Comparison of ENCODE assay signal across 12 mouse cellular contexts in genomic region chr16:4414881-4415585, GRCm38 (mm10). TPM values are rescaled to one million over a fixed set of nuclear protein-coding genes. Genes with fewer than 3 reads are reported as not detected.
DNase-seq lines count a peak whose midpoint lies in the region; ATAC-seq and TF ChIP-seq lines count a peak whose summit lies in the region.
"Had no signal": no experiment of that assay in that cellular context is flagged by ENCODE, and none has a peak within 500 bp of the region (broad histone marks: within the 10 kb centered on the region; RNA-seq: fewer than 3 reads in every experiment).

No protein-coding gene starts in this region.

- peak overlapping the region; percentile 21; the same call in 1 of the 2 replicates for H3K4me2 ChIP-seq in forebrain, embryonic 13.5 days
- no peak overlapping the region for H3K4me2 ChIP-seq in forebrain, embryonic 11.5 days (ENCODE audit: low read depth, low read length, severe bottlenecking)
- peak overlapping the region; percentile 95 for H3K4me2 ChIP-seq in hindbrain, embryonic 15.5 days
- peak overlapping the region; percentile 16; the same call in 1 of the 2 replicates for H3K4me2 ChIP-seq in midbrain, embryonic 12.5 days (replicated peaks)
- no peak overlapping the region for H3K4me2 ChIP-seq in stomach, postnatal 0 days (replicated peaks; ENCODE audit: low read depth)

- DNase-seq in forebrain, embryonic 11.5 days (ENCODE audit: low spot score), result no peak
- peak; percentile 38 for DNase-seq in MEL (ENCODE audit: low read depth, low spot score)
- no peak for DNase-seq in lung, postnatal 25 days (ENCODE audit: low spot score)
- DNase-seq in stomach, postnatal 0 days (ENCODE audit: low spot score), result no peak
- DNase-seq in spleen, postnatal 10 days (ENCODE audit: low spot score in 2 of 2), result no peak
- DNase-seq: adrenal gland, postnatal 14 days; cerebellum, postnatal 10 days; kidney, postnatal 10 days; lung, postnatal 4 days had no signal

- H3K79me2 ChIP-seq in MEL (ENCODE audit: control insufficient read depth, insufficient read depth, low read length, poor library complexity), result peaks cover 40% of the 10 kb centered on the region

- no peak overlapping the region for H3K9ac ChIP-seq in forebrain, embryonic 13.5 days
- no peak overlapping the region for H3K9ac ChIP-seq in forebrain, embryonic 11.5 days (ENCODE audit: low read length)
- peak overlapping the region; percentile 62 for H3K9ac ChIP-seq in MEL (ENCODE audit: control insufficient read depth, low read depth, low read length, poor library complexity, severe bottlenecking)
- H3K9ac ChIP-seq in hindbrain, embryonic 15.5 days, result no peak overlapping the region
- H3K9ac ChIP-seq in midbrain, embryonic 12.5 days (replicated peaks), result no peak overlapping the region
- H3K9ac ChIP-seq in stomach, postnatal 0 days (ENCODE audit: low read length), result no peak overlapping the region

- H3K4me1 ChIP-seq in forebrain, embryonic 13.5 days, result peaks cover 40% of the 10 kb centered on the region
- peaks cover 11% of the 10 kb centered on the region; the same call in 1 of the 2 replicates for H3K4me1 ChIP-seq in forebrain, embryonic 11.5 days (replicated peaks; ENCODE audit: control insufficient read depth, insufficient read depth, low read length)
- H3K4me1 ChIP-seq in MEL (ENCODE audit: control insufficient read depth in 1 of 2, insufficient read depth in 2 of 2, low read length in 2 of 2), result peaks cover 26 to 43% of the 10 kb centered on the region in 2 experiments
- peaks cover 61% of the 10 kb centered on the region for H3K4me1 ChIP-seq in hindbrain, embryonic 15.5 days (replicated peaks)
- H3K4me1 ChIP-seq in midbrain, embryonic 12.5 days, result peaks cover 28% of the 10 kb centered on the region
- H3K4me1 ChIP-seq in stomach, postnatal 0 days (replicated peaks; ENCODE audit: control insufficient read depth, insufficient read depth), result peaks cover 5% of the 10 kb centered on the region

- no peak overlapping the region for H3K4me3 ChIP-seq in forebrain, embryonic 13.5 days
- H3K4me3 ChIP-seq in forebrain, embryonic 11.5 days (ENCODE audit: low read depth, low read length), result no peak overlapping the region
- H3K4me3 ChIP-seq in MEL (ENCODE audit: control insufficient read depth in 1 of 2, insufficient read depth in 1 of 2, low read depth in 2 of 2, low read length in 2 of 2), result peak overlapping the region; percentile 32 to 63
- H3K4me3 ChIP-seq in hindbrain, embryonic 15.5 days, result peak overlapping the region; percentile 17
- no peak overlapping the region for H3K4me3 ChIP-seq in midbrain, embryonic 12.5 days
- H3K4me3 ChIP-seq in stomach, postnatal 0 days (ENCODE audit: low read depth, low read length), result no peak overlapping the region

- ATAC-seq in forebrain, embryonic 13.5 days, result no peak
- ATAC-seq in forebrain, embryonic 11.5 days (replicated peaks; ENCODE audit: low FRiP score), result no peak
- ATAC-seq in hindbrain, embryonic 15.5 days (ENCODE audit: low FRiP score, low read depth), result no peak
- ATAC-seq in midbrain, embryonic 12.5 days (ENCODE audit: low FRiP score, low read depth), result no peak
- no peak for ATAC-seq in stomach, postnatal 0 days (ENCODE audit: low FRiP score, low TSS enrichment)

- no peak overlapping the region for H3K27ac ChIP-seq in forebrain, embryonic 13.5 days
- no peak overlapping the region for H3K27ac ChIP-seq in forebrain, embryonic 11.5 days (ENCODE audit: low read depth, low read length)
- peak overlapping the region; percentile 96 for H3K27ac ChIP-seq in MEL (ENCODE audit: control insufficient read depth, low read depth, low read length)
- H3K27ac ChIP-seq in hindbrain, embryonic 15.5 days (replicated peaks), result no peak overlapping the region
- no peak overlapping the region for H3K27ac ChIP-seq in midbrain, embryonic 12.5 days (replicated peaks)
- H3K27ac ChIP-seq in stomach, postnatal 0 days (replicated peaks), result no peak overlapping the region

- no peak for TF ChIP-seq POLR2A in MEL (IDR thresholded peaks at IDR 0.05; ENCODE audit: control insufficient read depth in 1 of 2, insufficient read depth in 1 of 2, low read depth in 1 of 2, low read length in 2 of 2, poor library complexity in 1 of 2)

- 73% methylated on average over 8 of the region's 8 CpGs for WGBS in forebrain, embryonic 13.5 days
- 79% methylated on average over 8 of the region's 8 CpGs for WGBS in forebrain, embryonic 11.5 days
- 78% methylated on average over 8 of the region's 8 CpGs for WGBS in hindbrain, embryonic 15.5 days
- WGBS in midbrain, embryonic 12.5 days, result 85% methylated on average over 8 of the region's 8 CpGs
- WGBS in stomach, postnatal 0 days, result 80% methylated on average over 8 of the region's 8 CpGs

- H3K36me3 ChIP-seq in forebrain, embryonic 13.5 days (ENCODE audit: poor library complexity, severe bottlenecking), result no peaks in the 10 kb centered on the region
- no peaks in the 10 kb centered on the region for H3K36me3 ChIP-seq in forebrain, embryonic 11.5 days (ENCODE audit: control insufficient read depth, insufficient read depth, low read length)
- H3K36me3 ChIP-seq in MEL (ENCODE audit: control insufficient read depth in 1 of 2, insufficient read depth in 2 of 2, low read length in 2 of 2), result peaks cover 4 to 39% of the 10 kb centered on the region in 2 experiments; a peak in 3 of 4 replicates
- H3K36me3 ChIP-seq in hindbrain, embryonic 15.5 days, result no peaks in the 10 kb centered on the region
- H3K36me3 ChIP-seq in midbrain, embryonic 12.5 days, result no peaks in the 10 kb centered on the region
- no peaks in the 10 kb centered on the region for H3K36me3 ChIP-seq in stomach, postnatal 0 days (ENCODE audit: control insufficient read depth, insufficient read depth, low read length)

- no peaks in the 10 kb centered on the region for H3K9me3 ChIP-seq in forebrain, embryonic 13.5 days (replicated peaks)
- H3K9me3 ChIP-seq in forebrain, embryonic 11.5 days (ENCODE audit: control insufficient read depth, low read length), result no peaks in the 10 kb centered on the region
- no peaks in the 10 kb centered on the region for H3K9me3 ChIP-seq in MEL (replicated peaks; ENCODE audit: insufficient read depth, low read length)
- H3K9me3 ChIP-seq in hindbrain, embryonic 15.5 days, result no peaks in the 10 kb centered on the region
- H3K9me3 ChIP-seq in midbrain, embryonic 12.5 days, result no peaks in the 10 kb centered on the region
- no peaks in the 10 kb centered on the region for H3K9me3 ChIP-seq in stomach, postnatal 0 days (ENCODE audit: control insufficient read depth, low read length)

- H3K27me3 ChIP-seq in forebrain, embryonic 13.5 days, result peaks cover 20% of the 10 kb centered on the region
- peaks cover 13% of the 10 kb centered on the region for H3K27me3 ChIP-seq in forebrain, embryonic 11.5 days (ENCODE audit: control insufficient read depth, insufficient read depth, low read length)
- H3K27me3 ChIP-seq in MEL (ENCODE audit: control insufficient read depth in 1 of 2, insufficient read depth in 2 of 2, low read length in 2 of 2), result no peaks in the 10 kb centered on the region
- no peaks in the 10 kb centered on the region for H3K27me3 ChIP-seq in hindbrain, embryonic 15.5 days
- peaks cover 22% of the 10 kb centered on the region for H3K27me3 ChIP-seq in midbrain, embryonic 12.5 days
- no peaks in the 10 kb centered on the region for H3K27me3 ChIP-seq in stomach, postnatal 0 days (ENCODE audit: control insufficient read depth, insufficient read depth, low read length)

- TF ChIP-seq RAD21 in MEL (IDR thresholded peaks at IDR 0.05; ENCODE audit: low read depth, low read length), result no peak

- TF ChIP-seq EP300 in MEL (IDR thresholded peaks at IDR 0.05; ENCODE audit: low read depth in 1 of 2, low read length in 2 of 2), result no peak
- TF ChIP-seq EP300 in stomach, postnatal 0 days (optimal IDR thresholded peaks at IDR 0.05), result no peak

- no peak for TF ChIP-seq CTCF in MEL (IDR thresholded peaks at IDR 0.05 in 2 of 3, conservative IDR thresholded peaks at IDR 0.05 in 1 of 3; ENCODE audit: control insufficient read depth in 1 of 3, insufficient read depth in 1 of 3, low read depth in 2 of 3, low read length in 3 of 3, poor library complexity in 1 of 3, severe bottlenecking in 1 of 3)
- TF ChIP-seq CTCF in stomach, postnatal 0 days (IDR thresholded peaks at IDR 0.05; ENCODE audit: low read depth), result no peak

TF ChIP-seq in MEL, 35 proteins besides CTCF, POLR2A, EP300 and RAD21 (continues in another document):
- TF ChIP-seq USF1 (IDR thresholded peaks at IDR 0.05; ENCODE audit: low read depth, low read length) (0 out of 2 replicates have a peak, but pooled peaks have one; percentile 21), MYC (IDR thresholded peaks at IDR 0.05; ENCODE audit: low read depth, low read length) (no peak), USF2 (IDR thresholded peaks at IDR 0.05; ENCODE audit: borderline replicate concordance in 1 of 2, insufficient read depth in 1 of 2, low read depth in 1 of 2, low read length in 2 of 2) (no peak), CHD2 (IDR thresholded peaks at IDR 0.05; ENCODE audit: low read length) (no peak), POLR2AphosphoS5 (IDR thresholded peaks at IDR 0.05; ENCODE audit: borderline replicate concordance, low read depth, low read length) (no peak), HCFC1 (IDR thresholded peaks at IDR 0.05; ENCODE audit: low read depth, low read length) (no peak), CHD1 (IDR thresholded peaks at IDR 0.05; ENCODE audit: low read depth, low read length) (peak; percentile 65; the same call in 1 of the 2 replicates), TAL1 (IDR thresholded peaks at IDR 0.05; ENCODE audit: low read length) (no peak), SMC3 (IDR thresholded peaks at IDR 0.05; ENCODE audit: low read depth, low read length) (peak; percentile 3; the same call in 1 of the 2 replicates), ETS1 (IDR thresholded peaks at IDR 0.05; ENCODE audit: low read depth, low read length) (no peak), NRF1 (IDR thresholded peaks at IDR 0.05; ENCODE audit: insufficient read depth, low read depth, low read length, poor library complexity, severe bottlenecking) (no peak), JUND (IDR thresholded peaks at IDR 0.05; ENCODE audit: low read depth, low read length) (no peak), ZKSCAN1 (IDR thresholded peaks at IDR 0.05; ENCODE audit: low read depth, low read length) (no peak), RCOR1 (IDR thresholded peaks at IDR 0.05; ENCODE audit: low read depth, low read length) (no peak), MXI1 (IDR thresholded peaks at IDR 0.05; ENCODE audit: low read depth, low read length) (peak; percentile 50; the same call in 1 of the 2 replicates)

RNA-seq across cellular contexts. Expression of gene Adcy9, which starts 5.3 kb away (rescaled TPM):
- 1.0 and 1.3 TPM in 2 replicates for polyA plus RNA-seq in forebrain, embryonic 13.5 days (2015; fragmentation: Nextera tagmentation; extraction: Ambion mirVana)
- polyA plus RNA-seq in forebrain, embryonic 11.5 days (2014; fragmentation: Nextera tagmentation; extraction: Ambion mirVana), result 0.84 and 0.96 TPM in 2 replicates
- total RNA-seq in MEL (2012; rRNA removed), result 3.0 and 4.3 TPM in 2 replicates
- polyA plus RNA-seq in MEL (2012; ENCODE audit: insufficient read depth in 1 of 2, insufficient read length in 2 of 2, low read depth in 1 of 2, low replicate concordance in 2 of 2, missing spikeins in 1 of 2), result 1 to 10 TPM in 1 of 2 experiments, not detected in 1; 3.0 TPM
- 4.4 and 4.9 TPM in 2 replicates for polyA plus RNA-seq in hindbrain, embryonic 15.5 days (2015; fragmentation: Nextera tagmentation; extraction: Ambion mirVana)
- 2.2 and 2.7 TPM in 2 replicates for polyA plus RNA-seq in midbrain, embryonic 12.5 days (2016; fragmentation: Nextera tagmentation; extraction: Ambion mirVana)
- 1.2 and 1.3 TPM in 2 replicates for polyA plus RNA-seq in stomach, postnatal 0 days (2015; fragmentation: Nextera tagmentation; extraction: Ambion mirVana)

Comparison
In these comparisons a context has a peak if more than half of its experiments do, and no peak if none do; other contexts are left out.
1. H3K4me2 ChIP-seq: peak in forebrain, embryonic 13.5 days (single experiment), hindbrain, embryonic 15.5 days (single experiment) and midbrain, embryonic 12.5 days (single experiment); none in forebrain, embryonic 11.5 days (single experiment) and stomach, postnatal 0 days (single experiment).
2. H3K4me3 ChIP-seq: peak in MEL (2 of 2) and hindbrain, embryonic 15.5 days (single experiment); none in forebrain, embryonic 13.5 days (single experiment), forebrain, embryonic 11.5 days (single experiment), midbrain, embryonic 12.5 days (single experiment) and stomach, postnatal 0 days (single experiment).